Mouse (Mus musculus) heart, embryonic 15.5 days (tissue): Measurements from ENCODE around the gene Mfng. TPM values are rescaled to one million over a fixed set of nuclear protein-coding genes. Genes with fewer than 3 reads are reported as not detected.

Experiments
- ATAC-seq: fragments of 200-750 bp; cut with Nextera tagmentation; replicated peaks from 2 replicates; pipeline ENCODE4 v1.8.0; 2017; ENCODE audit warnings: low read depth, moderate TSS enrichment; ENCODE audit not compliant: insufficient number of reproducible peaks, insufficient read depth, low FRiP score
- H3K27ac ChIP-seq: fragments of 300-500 bp; sonication (generic); 2 replicates; pipeline ENCODE4 v1.5.1; 2015; ENCODE audit warnings: mild to moderate bottlenecking, inconsistent platforms
- H3K27me3 ChIP-seq: fragments of 300-500 bp; sonication (generic); 2 replicates; pipeline ENCODE4 v1.6.1; 2015; ENCODE audit warnings: inconsistent platforms
- H3K36me3 ChIP-seq: fragments of 300-500 bp; sonication (generic); 2 replicates; pipeline ENCODE4 v1.6.1; 2015; ENCODE audit warnings: mild to moderate bottlenecking, inconsistent platforms
- H3K4me1 ChIP-seq: fragments of 300-500 bp; sonication (generic); replicated peaks from 2 replicates; pipeline ENCODE4 v1.6.1; 2015; ENCODE audit warnings: inconsistent platforms
- H3K4me2 ChIP-seq: fragments of 300-500 bp; sonication (generic); 2 replicates; pipeline ENCODE4 v1.6.1; 2015; ENCODE audit warnings: inconsistent platforms, mild to moderate bottlenecking, moderate library complexity
- H3K4me3 ChIP-seq: fragments of 300-500 bp; sonication (generic); 2 replicates; pipeline ENCODE4 v1.5.1; 2015; ENCODE audit warnings: mild to moderate bottlenecking, inconsistent platforms
- H3K9ac ChIP-seq: fragments of 300-500 bp; sonication (generic); 2 replicates; pipeline ENCODE4 v1.6.1; 2015; ENCODE audit warnings: mild to moderate bottlenecking, inconsistent platforms
- H3K9me3 ChIP-seq: fragments of 300-500 bp; sonication (generic); replicated peaks from 2 replicates; pipeline ENCODE4 v1.6.1; 2016; ENCODE audit warnings: inconsistent platforms
- WGBS: fragments of 180-500 bp; shearing (Covaris S2); methylation state at CpG from one replicate; pipeline ENCODE4 v1.1.7; 2015; ENCODE audit warnings: mixed read lengths; 5-methylcytosine and 5-hydroxymethylcytosine counted together
- polyA plus RNA-seq: library from polyadenylated mRNA; unstranded; fragments of >200 nt; fragmentation: Nextera tagmentation; extraction: Ambion mirVana; gene quantifications from 2 replicates; pipeline ENCODE4 v1.2.1, GENCODE M21; 2015

Mfng gene
- polyA plus RNA-seq, 1 experiment from 2014 or later: 13.6 TPM

- Histone ChIP-seq H3K9ac (peak overlapping the region; percentile 34; the same call in 1 of the 2 replicates), H3K36me3 (peaks cover 14% of the 10 kb centered on the region; the same call in 1 of the 2 replicates), H3K4me3 (peak overlapping the region; percentile 44), H3K9me3 (peaks cover 3% of the 10 kb centered on the region; the same call in 1 of the 2 replicates), H3K27me3 (no peaks in the 10 kb centered on the region), H3K27ac (peak overlapping the region; percentile 73), H3K4me2 (peak overlapping the region; percentile 56), H3K4me1 (peaks cover 9% of the 10 kb centered on the region)
- WGBS: 40% methylated on average over 14 of the region's 14 CpGs
- no peak for ATAC-seq
These were observed 419 bp downstream of the Mfng start for GRCm38 (mm10) chr15:78772856-78773255.

- WGBS: 52% methylated on average over 4 of the region's 4 CpGs
- H3K27ac ChIP-seq: peak overlapping the region; percentile 73
- peak overlapping the region; percentile 34; the same call in 1 of the 2 replicates for H3K9ac ChIP-seq
- peaks cover 14% of the 10 kb centered on the region; the same call in 1 of the 2 replicates for H3K36me3 ChIP-seq
- peak; percentile 51; the same call in 1 of the 2 replicates for ATAC-seq
- peaks cover 3% of the 10 kb centered on the region; the same call in 1 of the 2 replicates for H3K9me3 ChIP-seq
- peaks cover 11% of the 10 kb centered on the region for H3K4me1 ChIP-seq
- peak overlapping the region; percentile 56 for H3K4me2 ChIP-seq
- H3K27me3 ChIP-seq: no peaks in the 10 kb centered on the region
- peak overlapping the region; percentile 44 for H3K4me3 ChIP-seq
These were observed 909 bp downstream of the Mfng start for GRCm38 (mm10) chr15:78772368-78772763.

- Histone ChIP-seq H3K4me1 (peaks cover 11% of the 10 kb centered on the region), H3K36me3 (peaks cover 14% of the 10 kb centered on the region; the same call in 1 of the 2 replicates), H3K4me3 (peak overlapping the region; percentile 44), H3K27ac (peak overlapping the region; percentile 73), H3K4me2 (peak overlapping the region; percentile 56), H3K9ac (peak overlapping the region; percentile 33; the same call in 1 of the 2 replicates), H3K9me3 (peaks cover 3% of the 10 kb centered on the region; the same call in 1 of the 2 replicates), H3K27me3 (no peaks in the 10 kb centered on the region)
- ATAC-seq: peak; percentile 48; the same call in 1 of the 2 replicates
- WGBS: 57% methylated on average over 19 of the region's 19 CpGs
These were observed 1.5 kb downstream of the Mfng start for GRCm38 (mm10) chr15:78771531-78772367.

DNA sequence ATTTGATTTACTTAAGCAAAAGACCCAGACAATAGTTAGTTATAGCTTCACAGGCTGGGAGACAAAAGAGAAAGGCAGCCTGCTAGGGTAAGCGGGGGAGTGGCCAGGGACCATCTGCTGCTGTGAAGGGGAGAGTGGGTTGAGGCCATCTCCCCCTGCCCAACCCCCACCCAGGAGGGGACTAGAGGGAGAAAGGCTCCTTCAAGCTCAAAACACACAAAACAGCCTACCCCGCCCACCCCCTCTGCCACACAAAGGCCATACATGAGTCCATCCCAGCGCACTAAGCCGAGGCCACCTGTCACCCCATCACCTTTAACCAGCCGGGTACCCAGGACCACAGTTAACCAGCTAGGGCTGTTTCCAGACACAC is 2.3 kb downstream of the Mfng start:
- no peak overlapping the region for H3K9ac ChIP-seq
- ATAC-seq: no peak
- H3K4me2 ChIP-seq: peak overlapping the region; percentile 56
- peaks cover 3% of the 10 kb centered on the region; the same call in 1 of the 2 replicates for H3K9me3 ChIP-seq
- H3K27me3 ChIP-seq: no peaks in the 10 kb centered on the region
- peak overlapping the region; percentile 73 for H3K27ac ChIP-seq
- H3K4me1 ChIP-seq: peaks cover 11% of the 10 kb centered on the region
- peak overlapping the region; percentile 44 for H3K4me3 ChIP-seq
- H3K36me3 ChIP-seq: 0 out of 2 replicates have a peak, but pooled peaks cover 6% of the 10 kb centered on the region
- WGBS: 57% methylated on average over 5 of the region's 5 CpGs

- H3K4me1 ChIP-seq: peaks cover 11% of the 10 kb centered on the region
- WGBS: 57% methylated on average over 9 of the region's 9 CpGs
- H3K9me3 ChIP-seq: peaks cover 3% of the 10 kb centered on the region; the same call in 1 of the 2 replicates
- H3K27ac ChIP-seq: 0 out of 2 replicates have a peak overlapping the region, but pooled peaks have one; percentile 73
- no peak for ATAC-seq
- no peak overlapping the region for H3K9ac ChIP-seq
- no peaks in the 10 kb centered on the region for H3K27me3 ChIP-seq
- H3K36me3 ChIP-seq: 0 out of 2 replicates have a peak, but pooled peaks cover 1% of the 10 kb centered on the region
- peak overlapping the region; percentile 44; the same call in 1 of the 2 replicates for H3K4me3 ChIP-seq
- H3K4me2 ChIP-seq: peak overlapping the region; percentile 56
These were observed 2.9 kb downstream of the Mfng start for GRCm38 (mm10) chr15:78770234-78770982.

DNA sequence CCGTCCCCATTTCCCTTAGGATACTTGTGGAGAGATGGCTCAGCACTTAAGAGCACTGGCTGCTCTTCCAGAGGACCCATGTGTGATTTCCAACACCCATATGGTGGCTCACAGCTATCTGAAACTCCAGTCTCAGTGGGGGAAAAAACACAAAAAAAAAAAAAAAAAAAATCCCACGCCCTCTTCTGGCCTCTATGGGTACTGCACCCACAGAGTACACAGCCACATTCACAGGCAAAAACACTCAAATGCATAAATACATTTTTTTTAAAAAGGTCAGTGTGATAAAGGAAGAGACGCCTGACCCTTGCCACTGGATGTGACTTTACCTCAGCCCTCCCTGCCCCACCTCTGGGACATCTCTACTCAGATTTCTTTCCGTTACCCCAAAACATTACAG is 4.2 kb downstream of the Mfng start:
- 96% methylated on average over 4 of the region's 4 CpGs for WGBS

DNA sequence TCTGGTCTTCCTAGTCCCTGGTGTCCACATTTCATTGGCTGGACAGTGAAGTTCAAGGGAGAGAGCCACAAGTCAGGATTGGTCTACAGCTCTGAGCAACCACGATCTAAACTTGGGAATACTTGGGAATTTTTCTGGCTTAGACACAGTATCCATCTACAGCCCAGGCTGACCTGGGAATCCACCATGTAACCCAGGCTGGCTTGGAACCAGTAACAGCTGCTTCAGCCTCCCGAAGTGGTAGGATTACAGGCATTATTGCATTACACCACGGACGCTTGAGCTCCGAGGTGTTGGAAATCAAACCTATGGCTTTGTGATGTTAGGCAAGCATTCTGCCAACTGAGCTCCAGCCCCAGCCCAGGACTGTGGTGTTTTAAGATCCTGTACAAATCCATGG is 9.6 kb downstream of the Mfng start:
- Histone ChIP-seq H3K4me1 (peaks cover 2% of the 10 kb centered on the region; the same call in 1 of the 2 replicates), H3K36me3 (no peaks in the 10 kb centered on the region), H3K27ac (no peak overlapping the region), H3K9me3 (no peaks in the 10 kb centered on the region), H3K9ac (no peak overlapping the region), H3K4me3 (no peak overlapping the region), H3K27me3 (peaks cover 14% of the 10 kb centered on the region), H3K4me2 (no peak overlapping the region)
- ATAC-seq: no peak
- 78% methylated on average over 5 of the region's 5 CpGs for WGBS

More for the DNA sequence above, 4.2 kb downstream of the Mfng start:
- H3K36me3 ChIP-seq: no peaks in the 10 kb centered on the region
- no peak overlapping the region for H3K4me2 ChIP-seq
- no peak overlapping the region for H3K9ac ChIP-seq
- ATAC-seq: no peak
- H3K27me3 ChIP-seq: no peaks in the 10 kb centered on the region
- H3K4me3 ChIP-seq: no peak overlapping the region
- H3K9me3 ChIP-seq: peaks cover 3% of the 10 kb centered on the region; the same call in 1 of the 2 replicates
- no peak overlapping the region for H3K27ac ChIP-seq
- peaks cover 11% of the 10 kb centered on the region for H3K4me1 ChIP-seq

DNA sequence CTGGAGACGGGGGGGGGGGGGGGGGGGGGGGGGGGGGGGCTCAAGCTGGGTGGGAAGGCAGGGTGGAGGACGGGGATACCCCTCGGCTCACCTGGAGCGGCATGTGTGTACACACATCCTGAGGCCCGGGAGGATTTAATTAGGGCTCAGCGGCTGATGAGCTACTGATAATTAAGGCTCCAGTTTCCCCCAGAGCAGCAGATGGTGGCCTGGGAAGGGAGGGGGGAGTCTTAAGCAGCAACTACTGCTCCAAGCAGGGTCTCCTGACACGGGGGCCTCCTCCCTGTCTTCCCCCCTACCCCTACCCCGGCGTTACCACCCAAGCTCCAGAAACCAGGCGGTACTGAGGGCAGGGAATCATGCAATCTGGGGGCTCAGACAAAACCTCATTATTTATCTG is 10.1 kb downstream of the Mfng start:
- no peaks in the 10 kb centered on the region for H3K9me3 ChIP-seq
- peaks cover 2% of the 10 kb centered on the region; the same call in 1 of the 2 replicates for H3K4me1 ChIP-seq
- ATAC-seq: no peak
- no peak overlapping the region for H3K9ac ChIP-seq
- H3K4me2 ChIP-seq: no peak overlapping the region
- no peaks in the 10 kb centered on the region for H3K36me3 ChIP-seq
- H3K27me3 ChIP-seq: peaks cover 14% of the 10 kb centered on the region
- H3K27ac ChIP-seq: no peak overlapping the region
- H3K4me3 ChIP-seq: no peak overlapping the region
- WGBS: 33% methylated on average over 9 of the region's 10 CpGs

- peaks cover 24% of the 10 kb centered on the region for H3K27me3 ChIP-seq
- no peak overlapping the region for H3K4me3 ChIP-seq
- H3K4me1 ChIP-seq: no peaks in the 10 kb centered on the region
- no peaks in the 10 kb centered on the region for H3K36me3 ChIP-seq
- WGBS: 71% methylated on average over 13 of the region's 13 CpGs
- H3K9ac ChIP-seq: no peak overlapping the region
- ATAC-seq: no peak
- H3K9me3 ChIP-seq: no peaks in the 10 kb centered on the region
- no peak overlapping the region for H3K4me2 ChIP-seq
- H3K27ac ChIP-seq: no peak overlapping the region
These were observed 12.2 kb downstream of the Mfng start for GRCm38 (mm10) chr15:78761112-78761511.

GRCm38 (mm10) chr15:78758132-78758531 is 15.1 kb downstream of the Mfng start:
- 77% methylated on average over 6 of the region's 6 CpGs for WGBS
- no peaks in the 10 kb centered on the region for H3K4me1 ChIP-seq
- no peak overlapping the region for H3K9ac ChIP-seq

More at GRCm38 (mm10) chr15:78758132-78758531, 15.1 kb downstream of the Mfng start:
- Histone ChIP-seq H3K27ac (no peak overlapping the region), H3K4me3 (no peak overlapping the region), H3K36me3 (no peaks in the 10 kb centered on the region), H3K9me3 (no peaks in the 10 kb centered on the region), H3K4me2 (no peak overlapping the region), H3K27me3 (peaks cover 26% of the 10 kb centered on the region)
- ATAC-seq: no peak
